Mouse (Mus musculus) embryo, embryonic 10 days (tissue): ENCODE results near the gene Bcas3.

Experiments used
- DNase-seq: peaks from one replicate; pipeline ENCODE4 v3.0.0-alpha.2; 2015; ENCODE audit warnings: low spot score

Bcas3 gene

GRCm38 (mm10) chr11:85529531-85530285 is 176.7 kb downstream of the Bcas3 start:
- DNase-seq: no peak

- DNase-seq: no peak
Observed at GRCm38 (mm10) chr11:85540989-85541388, 188.0 kb downstream of the Bcas3 start.

- no peak for DNase-seq
Observed at GRCm38 (mm10) chr11:85543311-85543710, 190.3 kb downstream of the Bcas3 start.

GRCm38 (mm10) chr11:85545602-85546001 is 192.6 kb downstream of the Bcas3 start:
- no peak for DNase-seq

DNA sequence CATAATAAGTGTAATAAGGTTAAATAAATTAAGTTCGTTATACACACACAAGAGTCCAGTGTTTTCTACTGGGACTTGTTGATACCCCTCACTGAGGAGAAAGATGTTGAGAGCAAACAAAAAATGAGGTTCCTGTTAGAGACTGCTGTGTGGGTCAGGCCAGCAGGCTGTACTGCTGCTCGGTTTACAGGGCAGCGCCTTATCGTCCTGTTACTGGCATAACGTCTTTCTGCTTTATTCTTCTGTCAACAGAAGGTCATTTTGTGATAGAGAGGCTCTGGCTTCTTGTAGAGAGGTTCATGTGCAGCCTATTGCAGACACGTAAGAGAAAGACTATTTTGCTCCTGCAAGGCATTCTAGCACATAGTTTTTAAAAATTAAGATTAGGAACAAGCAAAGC is 195.0 kb downstream of the Bcas3 start:
- no peak for DNase-seq

DNA sequence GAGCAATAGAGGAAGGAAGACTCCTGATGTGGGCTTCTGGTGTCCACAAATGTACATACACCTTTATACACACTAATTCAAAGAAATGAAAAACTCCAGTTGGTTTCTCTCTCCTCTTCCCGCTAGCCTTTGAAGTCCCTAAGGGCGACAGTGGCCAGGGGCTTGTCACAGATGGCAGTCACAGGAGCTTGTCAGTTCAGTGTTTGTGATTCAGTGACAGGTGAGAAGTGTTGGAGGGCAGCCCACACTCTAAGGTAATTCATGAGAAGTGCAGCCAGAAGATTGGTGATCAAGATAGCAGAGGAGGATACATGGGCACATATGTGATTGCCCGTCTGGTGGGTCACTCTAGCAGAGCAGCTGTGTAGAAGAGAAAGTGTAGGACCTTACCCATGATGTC is 196.7 kb downstream of the Bcas3 start:
- no peak for DNase-seq

- no peak for DNase-seq
Observed at GRCm38 (mm10) chr11:85555066-85555465, 202.1 kb downstream of the Bcas3 start.

- no peak for DNase-seq
Observed at GRCm38 (mm10) chr11:85555721-85556120, 202.8 kb downstream of the Bcas3 start.

DNA sequence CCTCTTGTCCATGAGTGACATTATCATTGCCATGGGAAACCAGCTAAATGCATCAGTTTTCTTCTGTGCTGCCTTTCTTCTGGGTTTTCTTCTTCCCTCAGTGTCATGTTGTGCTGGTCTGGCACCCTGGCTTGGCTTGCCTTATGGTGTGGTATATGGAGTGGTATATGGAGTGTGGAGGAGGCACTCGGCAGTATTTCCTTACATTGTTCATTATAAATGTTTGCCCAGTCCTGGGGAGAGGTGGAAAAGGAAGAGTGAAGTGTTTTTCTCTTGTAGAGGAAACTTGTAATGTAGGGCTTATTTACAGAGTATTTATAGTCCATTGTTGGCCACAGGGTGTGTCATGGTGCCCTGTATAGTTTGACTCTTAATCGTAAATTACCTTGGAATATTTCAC is 212.1 kb downstream of the Bcas3 start:
- no peak for DNase-seq

- DNase-seq: peak; percentile 24
Observed at GRCm38 (mm10) chr11:85571040-85571439, 218.1 kb downstream of the Bcas3 start.

DNA sequence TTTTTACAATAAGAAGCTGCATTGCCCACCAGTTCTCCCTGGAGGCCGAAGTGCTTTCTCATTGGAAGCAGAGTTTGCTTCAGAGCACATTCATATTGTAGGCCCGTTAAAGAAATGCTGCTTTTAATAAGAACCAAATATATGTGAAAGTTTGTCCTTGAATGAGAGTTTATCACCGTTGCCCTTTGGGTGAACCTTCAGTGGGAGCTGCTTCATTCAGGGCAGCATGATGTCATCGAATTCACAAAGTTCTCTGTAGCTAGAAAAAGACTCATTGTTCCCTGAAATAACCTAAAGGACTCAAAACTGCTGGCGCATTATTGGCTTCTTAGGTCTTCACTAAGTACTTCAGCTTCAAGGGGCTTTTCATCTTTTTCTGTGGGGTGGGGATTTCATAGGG is 219.0 kb downstream of the Bcas3 start:
- DNase-seq: peak; percentile 49

GRCm38 (mm10) chr11:85572590-85572989 is 219.6 kb downstream of the Bcas3 start:
- DNase-seq: no peak

- DNase-seq: peak; percentile 60
Observed at GRCm38 (mm10) chr11:85574496-85574895, 221.5 kb downstream of the Bcas3 start.

DNA sequence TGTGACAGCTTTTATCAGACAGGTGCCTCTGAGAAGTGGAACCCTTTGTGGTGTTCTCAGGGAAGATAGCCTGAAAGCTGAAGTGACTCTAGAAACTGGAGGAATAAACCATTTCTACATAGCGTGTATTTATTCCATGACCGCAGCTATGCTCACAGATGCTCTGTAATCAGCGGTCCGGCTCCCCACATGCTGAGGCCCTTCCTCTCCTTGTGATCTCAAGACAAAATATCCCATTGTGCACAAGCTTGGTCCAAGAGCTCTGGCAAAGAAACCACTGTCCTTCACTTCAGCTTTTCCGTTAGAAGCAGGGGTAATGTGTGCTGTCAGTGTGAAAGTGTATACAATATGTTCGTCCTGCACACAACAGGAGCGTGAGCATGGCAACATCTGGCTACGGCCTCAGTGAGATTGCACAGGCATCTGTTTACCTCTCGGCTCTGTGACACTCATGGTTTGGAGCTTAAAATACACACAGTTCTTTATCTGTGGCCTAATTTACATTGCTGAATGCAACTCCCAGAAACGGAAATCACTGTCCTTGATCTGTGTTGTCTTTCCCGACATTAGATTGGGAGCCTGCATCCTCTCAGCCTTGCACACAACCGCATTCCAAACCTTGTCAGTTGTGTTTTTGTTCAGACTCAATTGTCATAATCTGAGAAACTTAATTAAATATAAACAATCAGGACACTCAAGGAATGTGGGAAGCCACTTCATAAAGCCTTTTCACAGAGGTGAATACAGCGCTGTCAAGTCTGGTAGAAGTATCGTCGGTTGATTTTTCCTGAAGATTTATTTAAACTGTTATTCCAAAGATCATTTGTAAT is 225.1 kb downstream of the Bcas3 start:
- DNase-seq: no peak

- no peak for DNase-seq
Observed at GRCm38 (mm10) chr11:85584086-85584485, 231.1 kb downstream of the Bcas3 start.

- DNase-seq: no peak
Observed at GRCm38 (mm10) chr11:85593636-85594035, 240.7 kb downstream of the Bcas3 start.

DNA sequence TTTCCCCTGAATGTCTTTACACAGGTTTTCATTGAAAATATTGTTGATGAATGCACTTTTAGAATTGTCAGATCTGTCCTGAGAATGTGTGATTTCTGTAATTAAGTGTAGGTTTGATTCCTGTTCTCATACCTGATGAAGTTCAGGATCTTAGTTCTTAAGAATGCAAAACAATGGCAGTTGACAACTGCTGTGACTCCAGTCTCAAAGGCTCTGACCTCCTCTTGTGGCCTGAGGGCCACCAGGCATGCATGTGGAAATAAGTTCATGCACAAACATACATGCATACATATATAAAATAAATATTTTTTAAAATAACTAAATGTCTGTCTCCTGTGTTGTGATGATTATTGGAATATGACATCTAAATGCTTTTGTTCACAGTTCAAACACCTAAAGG is 246.3 kb downstream of the Bcas3 start:
- DNase-seq: no peak

DNA sequence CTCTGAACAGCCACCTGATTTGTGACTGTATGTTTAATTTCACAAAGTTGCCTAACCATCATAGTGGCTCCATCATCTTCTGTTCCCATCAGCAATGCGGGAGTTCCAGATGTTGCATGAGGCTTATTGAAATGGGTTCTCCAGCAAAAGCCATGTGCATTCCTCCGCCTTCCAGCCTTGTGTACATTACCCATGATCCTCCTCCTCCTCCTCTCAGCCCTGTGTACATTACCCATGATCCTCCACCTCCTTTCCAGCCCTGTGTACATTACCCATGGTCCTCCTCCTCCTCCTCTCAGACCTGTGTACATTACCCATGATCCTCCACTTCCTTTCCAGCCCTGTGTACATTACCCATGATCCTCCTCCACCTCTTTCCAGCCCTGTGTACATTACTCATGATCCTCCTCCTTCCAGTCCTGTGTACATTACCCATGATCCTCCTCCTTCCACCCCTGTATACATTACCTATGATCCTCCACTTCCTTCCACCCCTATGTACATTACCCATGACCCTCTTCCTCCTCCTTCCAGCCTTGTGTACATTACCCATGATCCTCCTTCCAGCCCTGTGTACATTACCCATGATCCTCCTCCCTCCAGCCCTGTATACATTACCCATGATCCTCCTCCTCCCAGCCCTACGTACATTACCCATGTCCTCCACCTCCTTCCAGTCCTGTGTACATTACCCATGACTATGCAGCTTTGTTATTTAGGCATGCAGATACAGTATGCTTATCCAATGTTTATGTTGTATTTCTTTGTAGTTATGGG is 250.8 kb downstream of the Bcas3 start:
- DNase-seq: no peak

DNA sequence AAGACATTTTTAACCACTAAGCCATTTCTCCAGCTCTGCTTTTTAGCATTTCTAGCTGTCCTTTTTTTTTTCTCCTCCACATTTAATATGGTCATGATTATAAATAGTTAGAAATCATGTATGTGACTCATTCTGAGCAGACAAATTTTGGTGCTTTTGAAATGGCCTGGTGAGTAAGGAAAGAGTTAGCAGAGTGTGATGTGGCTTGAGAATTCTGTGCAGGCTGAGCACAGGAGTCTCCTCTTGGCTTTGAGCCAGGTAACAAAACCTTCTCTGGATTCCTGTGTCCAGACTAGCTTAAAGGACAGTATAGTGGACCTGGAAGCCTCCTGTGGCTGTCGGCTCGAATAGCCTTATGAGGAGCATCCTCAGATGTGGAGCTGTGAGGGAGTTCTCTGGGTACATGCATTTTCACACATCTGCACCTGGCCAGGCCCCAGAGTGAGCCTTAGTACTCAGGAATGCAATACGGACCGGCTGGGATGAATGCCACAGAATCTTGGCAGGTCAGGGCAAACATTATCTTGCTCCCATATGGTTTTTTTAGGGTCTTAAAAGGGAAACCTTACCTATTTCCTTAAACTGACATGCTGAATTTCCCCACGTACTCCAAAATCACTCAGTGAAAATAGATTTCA is 256.5 kb downstream of the Bcas3 start:
- DNase-seq: no peak

DNA sequence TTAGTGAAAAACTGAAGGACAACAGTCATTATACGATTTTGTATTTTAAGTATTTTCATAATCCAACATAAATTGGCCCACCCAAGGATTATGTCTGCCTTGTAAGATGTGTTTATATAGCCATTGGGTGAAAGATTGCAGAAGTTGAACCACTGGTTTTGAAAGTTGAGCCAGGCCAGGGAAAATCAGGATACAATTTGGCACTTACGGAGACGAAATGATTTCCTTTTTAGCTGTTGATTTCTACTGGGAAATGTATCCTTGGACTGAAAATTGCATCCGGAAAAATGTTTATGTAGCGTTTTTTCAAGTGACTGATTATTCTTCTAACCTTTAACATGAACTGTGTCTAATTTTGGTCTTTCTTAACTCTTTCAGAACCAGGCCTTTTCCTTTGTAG is 260.1 kb downstream of the Bcas3 start:
- no peak for DNase-seq

GRCm38 (mm10) chr11:85613586-85613985 is 260.6 kb downstream of the Bcas3 start:
- no peak for DNase-seq

DNA sequence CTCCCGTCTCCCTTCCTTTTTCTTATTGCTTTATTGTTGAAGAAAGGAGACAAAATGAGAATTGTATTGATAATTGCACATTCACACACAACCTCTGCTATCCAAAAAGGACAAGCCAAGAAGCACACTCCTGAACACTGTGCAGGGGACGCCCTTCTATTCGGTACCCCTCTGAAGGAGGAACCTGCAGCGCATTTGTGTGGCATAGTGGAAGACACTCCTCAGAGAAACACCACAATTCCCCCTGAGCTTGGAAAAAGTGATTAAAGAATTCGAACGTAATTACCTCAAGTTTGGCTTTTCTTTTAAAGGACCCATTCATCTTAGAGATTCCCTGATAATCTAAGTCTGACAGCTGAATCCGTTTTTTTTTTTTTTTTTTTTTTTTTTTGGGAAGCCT is 261.5 kb downstream of the Bcas3 start:
- no peak for DNase-seq
